Mouse (Mus musculus): ENCODE data around the gene Ehd3. TPM values are rescaled to one million over a fixed set of nuclear protein-coding genes. Genes with fewer than 3 reads are reported as not detected.

The Ehd3 gene
- polyA plus RNA-seq, 1 experiment = 1.9 TPM

GRCm38 (mm10) chr17:73822255-73822654 is 18.3 kb downstream of the Ehd3 start:
- Histone ChIP-seq H3K9ac (ENCODE audit: low read depth, poor library complexity, severe bottlenecking) (no peak overlapping the region), H3K4me1 (ENCODE audit: control insufficient read depth, insufficient read depth, low read length) (no peaks in the 10 kb centered on the region), H3K27ac (ENCODE audit: insufficient read depth, low read length) (no peak overlapping the region), H3K27me3 (ENCODE audit: control insufficient read depth, insufficient read depth, low read length, poor library complexity, severe bottlenecking) (no peaks in the 10 kb centered on the region), H3K9me3 (replicated peaks; ENCODE audit: control insufficient read depth, insufficient read depth, low read length, poor library complexity, severe bottlenecking) (no peaks in the 10 kb centered on the region), H3K36me3 (ENCODE audit: control insufficient read depth, insufficient read depth, low read length, poor library complexity, severe bottlenecking) (no peaks in the 10 kb centered on the region), H3K4me3 (ENCODE audit: low read depth, low read length) (no peak overlapping the region)
- no peak for TF ChIP-seq POLR2A (IDR thresholded peaks at IDR 0.05; ENCODE audit: insufficient read depth, low read length)
- no peak for TF ChIP-seq CTCF (IDR thresholded peaks at IDR 0.05; ENCODE audit: low read depth, low read length)
- no peak for TF ChIP-seq EP300 (IDR thresholded peaks at IDR 0.05; ENCODE audit: insufficient read depth, low read depth, low read length)

GRCm38 (mm10) chr17:73823121-73824021 is 19.4 kb downstream of the Ehd3 start:
- no peak overlapping the region for H3K27ac ChIP-seq (ENCODE audit: insufficient read depth, low read length)
- H3K4me3 ChIP-seq (ENCODE audit: low read depth, low read length) = no peak overlapping the region
- H3K4me1 ChIP-seq (ENCODE audit: control insufficient read depth, insufficient read depth, low read length) = no peaks in the 10 kb centered on the region
- H3K9me3 ChIP-seq (replicated peaks; ENCODE audit: control insufficient read depth, insufficient read depth, low read length, poor library complexity, severe bottlenecking) = no peaks in the 10 kb centered on the region
- TF ChIP-seq EP300 (IDR thresholded peaks at IDR 0.05; ENCODE audit: insufficient read depth, low read depth, low read length) (no peak), CTCF (IDR thresholded peaks at IDR 0.05; ENCODE audit: low read depth, low read length) (no peak), POLR2A (IDR thresholded peaks at IDR 0.05; ENCODE audit: insufficient read depth, low read length) (no peak)
- no peak overlapping the region for H3K9ac ChIP-seq (ENCODE audit: low read depth, poor library complexity, severe bottlenecking)
- H3K27me3 ChIP-seq (ENCODE audit: control insufficient read depth, insufficient read depth, low read length, poor library complexity, severe bottlenecking) = no peaks in the 10 kb centered on the region
- H3K36me3 ChIP-seq (ENCODE audit: control insufficient read depth, insufficient read depth, low read length, poor library complexity, severe bottlenecking) = no peaks in the 10 kb centered on the region

GRCm38 (mm10) chr17:73824022-73824340 is 20.0 kb downstream of the Ehd3 start:
- H3K4me1 ChIP-seq (ENCODE audit: control insufficient read depth, insufficient read depth, low read length) = no peaks in the 10 kb centered on the region
- TF ChIP-seq POLR2A (IDR thresholded peaks at IDR 0.05; ENCODE audit: insufficient read depth, low read length) (no peak), EP300 (IDR thresholded peaks at IDR 0.05; ENCODE audit: insufficient read depth, low read depth, low read length) (no peak), CTCF (IDR thresholded peaks at IDR 0.05; ENCODE audit: low read depth, low read length) (no peak)
- no peaks in the 10 kb centered on the region for H3K27me3 ChIP-seq (ENCODE audit: control insufficient read depth, insufficient read depth, low read length, poor library complexity, severe bottlenecking)
- no peak overlapping the region for H3K27ac ChIP-seq (ENCODE audit: insufficient read depth, low read length)
- H3K4me3 ChIP-seq (ENCODE audit: low read depth, low read length) = no peak overlapping the region
- H3K9me3 ChIP-seq (replicated peaks; ENCODE audit: control insufficient read depth, insufficient read depth, low read length, poor library complexity, severe bottlenecking) = no peaks in the 10 kb centered on the region
- no peak overlapping the region for H3K9ac ChIP-seq (ENCODE audit: low read depth, poor library complexity, severe bottlenecking)
- no peaks in the 10 kb centered on the region for H3K36me3 ChIP-seq (ENCODE audit: control insufficient read depth, insufficient read depth, low read length, poor library complexity, severe bottlenecking)

- no peak overlapping the region for H3K27ac ChIP-seq (ENCODE audit: insufficient read depth, low read length)
- H3K27me3 ChIP-seq (ENCODE audit: control insufficient read depth, insufficient read depth, low read length, poor library complexity, severe bottlenecking) = no peaks in the 10 kb centered on the region
- no peaks in the 10 kb centered on the region for H3K4me1 ChIP-seq (ENCODE audit: control insufficient read depth, insufficient read depth, low read length)
- TF ChIP-seq POLR2A (IDR thresholded peaks at IDR 0.05; ENCODE audit: insufficient read depth, low read length) (no peak), EP300 (IDR thresholded peaks at IDR 0.05; ENCODE audit: insufficient read depth, low read depth, low read length) (no peak), CTCF (IDR thresholded peaks at IDR 0.05; ENCODE audit: low read depth, low read length) (no peak)
- H3K9ac ChIP-seq (ENCODE audit: low read depth, poor library complexity, severe bottlenecking) = no peak overlapping the region
- H3K9me3 ChIP-seq (replicated peaks; ENCODE audit: control insufficient read depth, insufficient read depth, low read length, poor library complexity, severe bottlenecking) = no peaks in the 10 kb centered on the region
- no peak overlapping the region for H3K4me3 ChIP-seq (ENCODE audit: low read depth, low read length)
- H3K36me3 ChIP-seq (ENCODE audit: control insufficient read depth, insufficient read depth, low read length, poor library complexity, severe bottlenecking) = no peaks in the 10 kb centered on the region
Observed at GRCm38 (mm10) chr17:73826106-73826505, 22.2 kb downstream of the Ehd3 start.

GRCm38 (mm10) chr17:73827446-73827845 is 23.5 kb downstream of the Ehd3 start:
- H3K9me3 ChIP-seq (replicated peaks; ENCODE audit: control insufficient read depth, insufficient read depth, low read length, poor library complexity, severe bottlenecking) = no peaks in the 10 kb centered on the region
- TF ChIP-seq EP300 (IDR thresholded peaks at IDR 0.05; ENCODE audit: insufficient read depth, low read depth, low read length) = no peak
- TF ChIP-seq CTCF (IDR thresholded peaks at IDR 0.05; ENCODE audit: low read depth, low read length) = no peak
- no peak for TF ChIP-seq POLR2A (IDR thresholded peaks at IDR 0.05; ENCODE audit: insufficient read depth, low read length)
- H3K27me3 ChIP-seq (ENCODE audit: control insufficient read depth, insufficient read depth, low read length, poor library complexity, severe bottlenecking) = no peaks in the 10 kb centered on the region
- no peak overlapping the region for H3K4me3 ChIP-seq (ENCODE audit: low read depth, low read length)
- H3K4me1 ChIP-seq (ENCODE audit: control insufficient read depth, insufficient read depth, low read length) = no peaks in the 10 kb centered on the region
- no peak overlapping the region for H3K27ac ChIP-seq (ENCODE audit: insufficient read depth, low read length)
- H3K36me3 ChIP-seq (ENCODE audit: control insufficient read depth, insufficient read depth, low read length, poor library complexity, severe bottlenecking) = no peaks in the 10 kb centered on the region
- no peak overlapping the region for H3K9ac ChIP-seq (ENCODE audit: low read depth, poor library complexity, severe bottlenecking)

GRCm38 (mm10) chr17:73830511-73830910 is 26.6 kb downstream of the Ehd3 start:
- Histone ChIP-seq H3K27ac (ENCODE audit: insufficient read depth, low read length) (no peak overlapping the region), H3K9me3 (replicated peaks; ENCODE audit: control insufficient read depth, insufficient read depth, low read length, poor library complexity, severe bottlenecking) (no peaks in the 10 kb centered on the region), H3K4me1 (ENCODE audit: control insufficient read depth, insufficient read depth, low read length) (no peaks in the 10 kb centered on the region), H3K4me3 (ENCODE audit: low read depth, low read length) (no peak overlapping the region), H3K36me3 (ENCODE audit: control insufficient read depth, insufficient read depth, low read length, poor library complexity, severe bottlenecking) (no peaks in the 10 kb centered on the region), H3K27me3 (ENCODE audit: control insufficient read depth, insufficient read depth, low read length, poor library complexity, severe bottlenecking) (no peaks in the 10 kb centered on the region), H3K9ac (ENCODE audit: low read depth, poor library complexity, severe bottlenecking) (no peak overlapping the region)
- TF ChIP-seq CTCF (IDR thresholded peaks at IDR 0.05; ENCODE audit: low read depth, low read length) = no peak
- TF ChIP-seq EP300 (IDR thresholded peaks at IDR 0.05; ENCODE audit: insufficient read depth, low read depth, low read length) = no peak
- no peak for TF ChIP-seq POLR2A (IDR thresholded peaks at IDR 0.05; ENCODE audit: insufficient read depth, low read length)
